Comparison of ENCODE assay signal across 25 mouse cellular contexts in the genomic region with DNA sequence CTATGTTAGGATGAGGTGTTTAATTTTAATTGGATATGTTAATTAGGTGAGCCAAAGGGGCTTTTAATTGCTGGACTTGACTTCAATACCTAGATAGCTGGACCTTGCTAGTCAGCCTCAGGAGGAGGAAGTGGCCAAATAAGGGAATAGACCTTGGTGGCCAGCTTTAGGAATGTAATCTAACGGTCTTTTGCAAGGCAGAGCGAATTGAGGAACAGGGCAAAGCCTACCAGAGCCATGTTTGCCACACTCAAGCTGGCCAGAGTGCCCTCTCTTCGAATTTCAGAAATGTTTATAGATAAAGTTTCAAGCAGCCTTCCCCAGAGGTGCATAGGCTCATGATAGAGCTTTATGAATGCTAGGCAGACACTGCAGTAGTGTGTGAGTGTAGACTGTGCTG. TPM values are rescaled to one million over a fixed set of nuclear protein-coding genes. Genes with fewer than 3 reads are reported as not detected.
DNase-seq lines count a peak whose midpoint lies in the region; ATAC-seq lines count a peak whose summit lies in the region.
"Had no signal": no experiment of that assay in that cellular context is flagged by ENCODE, and none has a peak within 500 bp of the region (broad histone marks: within the 10 kb centered on the region; RNA-seq: fewer than 3 reads in every experiment).

No protein-coding gene starts in this region.

- no peaks in the 10 kb centered on the region; the same call in 1 of the 2 replicates for H3K36me3 ChIP-seq in hindbrain, embryonic 13.5 days
- H3K36me3 ChIP-seq: embryonic facial prominence, embryonic 12.5 days had no signal

- H3K9me3 ChIP-seq in hindbrain, embryonic 13.5 days = no peaks in the 10 kb centered on the region
- H3K9me3 ChIP-seq: embryonic facial prominence, embryonic 12.5 days; forebrain, embryonic 12.5 days; hindbrain, embryonic 10.5 days; limb, embryonic 10.5 days; megakaryocyte, embryonic 14.5 days; midbrain, embryonic 13.5 days had no signal

- peak; percentile 40 for DNase-seq in heart, adult 11 months
- no peak for DNase-seq in heart, adult 8-10 months (ENCODE audit: low spot score)
- DNase-seq in ovary, adult 18-20 months (ENCODE audit: low spot score) = peak; percentile 45
- no peak for DNase-seq in ovary, postnatal 14 days (ENCODE audit: low spot score)
- DNase-seq in cerebellum, adult 9-10 months = no peak
- DNase-seq: cerebellum, adult 11-12 months; cerebellum, postnatal 14 days; gastrocnemius, adult 2 months; kidney, postnatal 25 days; retina, postnatal 1 day; right cerebral cortex, postnatal 25 days; spleen, adult 18-20 months had no signal

- WGBS in hindbrain, embryonic 13.5 days = 79% methylated on average over 3 of the region's 3 CpGs

- H3K27ac ChIP-seq in hindbrain, embryonic 13.5 days = no peak overlapping the region
- H3K27ac ChIP-seq: embryonic facial prominence, embryonic 12.5 days; forebrain, embryonic 12.5 days; gastrocnemius, adult 2 months; hindbrain, embryonic 10.5 days; hindbrain, postnatal 0 days; layer of hippocampus, adult 2 months; limb, embryonic 10.5 days; midbrain, embryonic 13.5 days had no signal

- H3K4me2 ChIP-seq in hindbrain, embryonic 13.5 days = no peak overlapping the region
- H3K4me2 ChIP-seq: embryonic facial prominence, embryonic 12.5 days; forebrain, embryonic 12.5 days; midbrain, embryonic 13.5 days had no signal

- ATAC-seq in granulocyte monocyte progenitor cell, adult 5-6 weeks (replicated peaks; ENCODE audit: poor library complexity, severe bottlenecking) = peak; percentile 83
- ATAC-seq in hindbrain, embryonic 13.5 days (ENCODE audit: low FRiP score) = no peak
- ATAC-seq: activated CD4-positive, CD25-positive, alpha-beta regulatory T cell, adult 4 months; hindbrain, postnatal 0 days; lung, postnatal 0 days; midbrain, embryonic 13.5 days had no signal

- H3K4me3 ChIP-seq in hindbrain, embryonic 13.5 days = no peak overlapping the region
- H3K4me3 ChIP-seq: embryonic facial prominence, embryonic 12.5 days; erythroblast, embryonic 14.5 days; forebrain, embryonic 12.5 days; gastrocnemius, adult 2 months; hindbrain, embryonic 10.5 days; layer of hippocampus, adult 2 months; limb, embryonic 10.5 days; megakaryocyte, embryonic 14.5 days; midbrain, embryonic 13.5 days had no signal

- H3K4me1 ChIP-seq in hindbrain, embryonic 13.5 days (replicated peaks) = peaks cover 8% of the 10 kb centered on the region; the same call in 1 of the 2 replicates
- H3K4me1 ChIP-seq: embryonic facial prominence, embryonic 12.5 days; forebrain, embryonic 12.5 days; midbrain, embryonic 13.5 days had no signal

- H3K27me3 ChIP-seq in hindbrain, embryonic 13.5 days = no peaks in the 10 kb centered on the region
- H3K27me3 ChIP-seq: embryonic facial prominence, embryonic 12.5 days; forebrain, embryonic 12.5 days; megakaryocyte, embryonic 14.5 days; midbrain, embryonic 13.5 days had no signal

- H3K9ac ChIP-seq in hindbrain, embryonic 13.5 days = no peak overlapping the region
- H3K9ac ChIP-seq: embryonic facial prominence, embryonic 12.5 days; forebrain, embryonic 12.5 days; midbrain, embryonic 13.5 days had no signal

RNA-seq across cellular contexts. Expression of a gene that starts 22.2 kb away (rescaled TPM):
- total RNA-seq in heart, adult 8-10 months (2022) = 10 to 100 TPM; 26.0 to 33.9 (median 26.9) TPM
- total RNA-seq in granulocyte monocyte progenitor cell, adult 5-6 weeks (2014; fragmentation: Nextera tagmentation) = 34.7 and 65.5 TPM in 2 replicates
- 51.1 and 52.7 TPM in 2 replicates for total RNA-seq in granulocyte monocyte progenitor cell, adult 5-6 weeks (2017)
- 13.4 and 13.9 TPM in 2 replicates for polyA plus RNA-seq in hindbrain, embryonic 13.5 days (2015; fragmentation: Nextera tagmentation; extraction: Ambion mirVana)

Comparison
In these comparisons a context has a peak if more than half of its experiments do, and no peak if none do; other contexts are left out.
1. DNase-seq: peak in heart, adult 11 months (single experiment) and ovary, adult 18-20 months (single experiment); none in heart, adult 8-10 months (single experiment), ovary, postnatal 14 days (single experiment) and cerebellum, adult 9-10 months (single experiment).